Mouse (Mus musculus) right cerebral cortex, postnatal 10 days (tissue): ENCODE data around the gene Auh.
A peak's percentile ranks its signal among the peaks of the same experiment; 100 is the strongest.

Source experiments
- DNase-seq, 2 experiments: peaks; one replicate each; pipeline ENCODE4 v3.0.0; 2021; ENCODE audit warnings: low spot score in 2 of 2

The Auh gene

GRCm38 (mm10) chr13:52929209-52930171 lies at the start of gene Auh:
Gene Auh, minus strand, starts transcription at chr13:52929681.
- peak; percentile 88 to 91 for DNase-seq

- peak; percentile 53 for DNase-seq
Measured at GRCm38 (mm10) chr13:52978321-52978981, 49.0 kb upstream of the Auh start.

GRCm38 (mm10) chr13:52977757-52978156 lies 48.3 kb upstream of the Auh start:
- DNase-seq, result no peak

GRCm38 (mm10) chr13:52977221-52977609 lies 47.7 kb upstream of the Auh start:
- no peak for DNase-seq

- no peak for DNase-seq
Measured at GRCm38 (mm10) chr13:52976510-52977220, 47.2 kb upstream of the Auh start.

- no peak for DNase-seq
Measured at GRCm38 (mm10) chr13:52976130-52976509, 46.6 kb upstream of the Auh start.

GRCm38 (mm10) chr13:52974676-52975075 lies 45.2 kb upstream of the Auh start:
- no peak for DNase-seq

- no peak for DNase-seq
Measured at GRCm38 (mm10) chr13:52973427-52973826, 43.9 kb upstream of the Auh start.

GRCm38 (mm10) chr13:52972626-52973025 lies 43.1 kb upstream of the Auh start:
- no peak for DNase-seq

GRCm38 (mm10) chr13:52970876-52971275 lies 41.4 kb upstream of the Auh start:
- no peak for DNase-seq

GRCm38 (mm10) chr13:52962922-52963321 lies 33.4 kb upstream of the Auh start:
- DNase-seq, result no peak

- DNase-seq, result no peak
Measured at GRCm38 (mm10) chr13:52962361-52962760, 32.9 kb upstream of the Auh start.

GRCm38 (mm10) chr13:52953779-52954553 lies 24.5 kb upstream of the Auh start:
- no peak for DNase-seq

- no peak for DNase-seq
Measured at GRCm38 (mm10) chr13:52949211-52949610, 19.7 kb upstream of the Auh start.

- DNase-seq, result no peak
Measured at GRCm38 (mm10) chr13:52947545-52947944, 18.1 kb upstream of the Auh start.

GRCm38 (mm10) chr13:52945769-52946168 lies 16.3 kb upstream of the Auh start:
- peak; percentile 40 to 55 for DNase-seq

- DNase-seq, result no peak
Measured at GRCm38 (mm10) chr13:52944116-52944515, 14.6 kb upstream of the Auh start.

- DNase-seq, result no peak
Measured at GRCm38 (mm10) chr13:52942876-52943388, 13.5 kb upstream of the Auh start.

GRCm38 (mm10) chr13:52940956-52941355 lies 11.5 kb upstream of the Auh start:
- DNase-seq, result no peak

GRCm38 (mm10) chr13:52930582-52930981 lies 1.1 kb upstream of the Auh start:
- peak; percentile 49 to 51 for DNase-seq

- DNase-seq, result peak; percentile 40 to 47
Measured at GRCm38 (mm10) chr13:52928392-52928791, 1.1 kb downstream of the Auh start.
